Mouse (Mus musculus): Measurements from ENCODE around the gene Arfip2.
A peak's percentile ranks its signal among the peaks of the same experiment; 100 is the strongest.

The Arfip2 gene

GRCm38 (mm10) chr7:105614400-105614799, 25.8 kb downstream of the Arfip2 start:
- DNase-seq (ENCODE audit: low read depth), result no peak

- no peak for DNase-seq (ENCODE audit: low read depth)
Observed at GRCm38 (mm10) chr7:105611767-105612166, 28.4 kb downstream of the Arfip2 start.

GRCm38 (mm10) chr7:105608467-105608866, 31.7 kb downstream of the Arfip2 start:
- peak; percentile 85 for DNase-seq (ENCODE audit: low read depth)

- peak; percentile 66 for DNase-seq (ENCODE audit: low read depth)
Observed at GRCm38 (mm10) chr7:105602860-105603623, 37.2 kb downstream of the Arfip2 start.

GRCm38 (mm10) chr7:105590097-105590496, 50.1 kb downstream of the Arfip2 start:
- DNase-seq (ENCODE audit: low read depth), result no peak

DNA sequence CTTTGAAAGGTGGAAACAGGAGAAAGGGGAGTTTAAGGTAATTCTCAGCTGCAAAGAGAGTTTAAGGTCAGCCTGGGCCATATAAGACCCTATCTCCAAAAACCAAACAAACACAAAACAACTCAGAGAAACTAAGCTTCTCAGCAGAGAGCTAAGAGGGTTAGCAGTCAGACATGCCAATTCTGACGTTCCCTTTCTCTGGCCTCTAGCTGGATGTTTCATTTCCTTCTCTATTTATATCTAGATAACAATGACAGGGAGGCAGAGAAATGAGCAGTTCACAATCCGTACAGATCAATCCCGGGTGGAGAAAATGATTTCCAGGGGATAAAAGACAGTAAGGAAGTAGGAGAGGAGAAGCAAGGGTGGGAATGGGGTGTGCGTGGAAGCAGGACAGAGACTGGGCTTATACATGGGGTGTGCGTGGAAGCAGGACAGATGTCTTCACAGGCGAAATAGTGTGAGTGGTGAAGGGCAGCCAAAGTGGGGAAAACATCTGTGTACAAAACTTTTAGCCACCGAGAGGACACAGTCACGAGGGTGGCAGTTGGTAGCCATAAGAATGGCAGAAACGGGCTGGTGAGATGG, 51.8 kb downstream of the Arfip2 start:
- no peak for DNase-seq (ENCODE audit: low read depth)
